Mouse (Mus musculus) left cerebral cortex, postnatal 14 days (tissue): ENCODE measurements around the gene Syna. TPM values are rescaled to one million over a fixed set of nuclear protein-coding genes. Genes with fewer than 3 reads are reported as not detected.

Experiments
- DNase-seq, 2 experiments: peaks; one replicate each; pipeline ENCODE4 v3.0.0; 2021 to 2022; ENCODE audit warnings: low spot score in 2 of 2, mixed read lengths in 1 of 2
- intact Hi-C: fragments of 180-260 bp; cut with DNase I; formaldehyde crosslinking; loops from one replicate; pipeline ENCODE4 v1.15.1; 2025
- long read RNA-seq, 2 experiments: library from polyadenylated mRNA; stranded (forward); transcript quantifications; one replicate each; pipeline ENCODE4 v2.0.0; 2021
- total RNA-seq, 2 experiments: library from RNA; stranded (reverse); gene quantifications; 2 replicates each; pipeline ENCODE4 v1.2.3; 2021

The Syna gene
- total RNA-seq: under 1 TPM in 1 of 2 experiments, not detected in 1; 0.32 TPM
- long read RNA-seq, experiment 1: 0 reads
- long read RNA-seq, experiment 2: 0 reads

GRCm38 (mm10) chr5:134560071-134560449, at the start of gene Syna:
TSS of gene Syna (minus strand) at chr5:134560171.
- intact Hi-C loops: no loop called here
- no peak for DNase-seq

DNA sequence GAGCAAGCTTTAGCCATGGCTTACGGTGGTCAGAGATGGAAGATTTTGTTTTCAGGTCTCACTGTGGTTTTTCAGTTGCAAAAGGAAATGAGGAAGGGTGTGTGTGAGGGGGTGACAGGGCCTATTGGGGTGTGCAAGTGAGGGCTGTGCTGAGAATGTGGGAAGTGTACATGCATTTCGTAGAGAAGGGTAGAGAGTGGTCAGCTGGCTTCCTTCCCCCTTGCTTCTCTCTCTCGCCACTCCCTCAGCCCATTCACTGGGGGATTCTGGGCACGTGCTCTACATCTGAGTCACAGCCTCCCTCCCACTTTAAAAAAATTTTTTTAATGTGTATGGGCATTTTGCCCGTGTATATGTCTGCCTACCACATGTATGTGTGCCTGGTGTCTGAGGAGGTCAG, 47.1 kb upstream of the Syna start:
- DNase-seq: no peak
- intact Hi-C loops: no loop called here

DNA sequence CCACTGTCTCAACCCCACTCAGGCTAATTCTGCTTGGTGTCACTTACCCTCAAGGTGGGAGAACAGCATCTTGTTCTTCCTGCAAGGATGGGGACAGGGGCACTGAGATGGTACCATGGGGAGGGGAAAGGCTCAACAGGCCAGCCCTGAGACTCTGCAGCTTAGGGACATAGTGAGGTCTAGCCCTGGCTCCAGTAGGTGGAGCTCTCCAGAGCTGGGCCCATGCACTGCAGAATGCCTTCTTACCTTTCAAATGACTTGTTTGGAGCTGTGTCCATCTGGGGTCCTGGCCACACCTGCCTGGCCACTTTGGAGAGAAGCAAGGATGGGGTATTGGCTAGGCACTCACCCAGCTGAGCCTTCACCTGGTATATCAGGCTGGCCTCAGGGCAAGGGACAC, 46.3 kb upstream of the Syna start:
- DNase-seq: no peak
- intact Hi-C loops: no loop called here

GRCm38 (mm10) chr5:134604376-134604775, 44.4 kb upstream of the Syna start:
- intact Hi-C loops: no loop called here

DNA sequence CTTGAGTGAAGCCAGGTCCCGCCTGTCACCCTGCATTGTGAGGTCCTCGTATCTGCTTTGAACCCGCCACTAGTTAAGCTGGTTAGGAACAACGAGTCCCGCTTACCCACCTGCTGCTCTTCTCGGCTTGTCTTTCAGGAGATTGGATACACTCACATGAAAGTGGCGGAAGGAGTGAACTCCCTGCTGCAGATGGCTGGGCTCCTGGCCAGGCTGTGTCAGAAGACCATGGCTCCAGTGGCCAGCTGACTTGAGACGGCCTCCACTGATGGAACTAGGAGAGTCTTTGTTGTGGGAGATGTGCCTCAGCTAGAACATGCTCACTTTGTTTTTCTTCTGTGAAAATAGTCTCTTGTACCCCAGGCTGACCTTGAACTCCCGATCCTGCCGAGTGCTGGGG, 37.7 kb upstream of the Syna start:
- intact Hi-C loops: no loop called here
- no peak for DNase-seq

More at GRCm38 (mm10) chr5:134604376-134604775, 44.4 kb upstream of the Syna start:
- no peak for DNase-seq

- intact Hi-C loops: no loop called here
- DNase-seq: no peak
Observed at GRCm38 (mm10) chr5:134593093-134593492, 33.1 kb upstream of the Syna start.

DNA sequence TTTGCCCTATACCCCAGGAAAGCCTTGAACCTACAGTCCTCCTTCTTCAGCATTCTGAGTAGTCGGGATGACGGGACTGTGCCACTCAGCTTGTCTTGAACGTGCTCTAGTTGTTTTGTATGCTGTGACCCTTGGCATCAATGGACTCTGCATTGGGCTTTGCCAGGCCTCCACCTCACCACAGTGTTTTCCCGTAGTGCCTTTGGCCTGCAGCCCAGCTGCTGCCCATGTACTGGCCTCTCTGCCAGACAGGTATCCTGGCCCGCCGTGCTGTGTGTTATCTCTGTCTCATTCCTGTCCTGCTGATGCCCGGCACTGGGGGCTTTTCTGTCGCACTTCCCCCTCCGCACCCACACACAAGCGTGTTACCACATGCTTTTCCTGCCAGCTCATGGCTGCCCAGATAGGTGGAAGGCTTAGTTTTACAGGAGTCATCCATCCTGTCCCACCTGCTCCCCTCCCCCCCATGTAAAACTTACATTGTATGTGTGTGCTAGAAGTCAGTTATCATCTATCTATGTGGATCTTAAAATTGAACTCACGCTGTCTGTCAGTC, 32.1 kb upstream of the Syna start:
- intact Hi-C loops: no loop called here
- no peak for DNase-seq

GRCm38 (mm10) chr5:134589900-134590299, 29.9 kb upstream of the Syna start:
- intact Hi-C loops: no loop called here
- no peak for DNase-seq

GRCm38 (mm10) chr5:134584798-134585197, 24.8 kb upstream of the Syna start:
- intact Hi-C loops: loop anchor here (5.0 kb wide), 1 partner anchor 77 kb away; no protein-coding TSS in a partner anchor
- no peak for DNase-seq

DNA sequence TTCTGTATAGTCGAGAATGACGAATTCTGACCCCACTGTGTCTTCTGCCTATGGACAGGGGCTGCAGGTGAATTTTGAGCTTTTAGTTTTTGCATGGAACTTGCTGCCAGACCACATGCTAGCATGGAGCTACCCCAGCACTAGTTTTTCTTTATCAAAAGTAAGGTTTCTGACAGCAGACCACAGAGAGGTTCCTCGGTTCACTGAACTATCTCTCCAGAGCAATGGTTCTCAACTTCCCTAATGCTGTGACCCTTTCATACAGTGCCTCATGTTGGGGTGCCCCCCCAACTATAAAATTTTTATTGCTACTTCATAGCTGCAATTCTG, 23.9 kb upstream of the Syna start:
- no peak for DNase-seq
- intact Hi-C loops: loop anchor here (2.0 to 5.0 kb wide), 2 partner anchors 77 to 89 kb away; no protein-coding TSS in a partner anchor

- intact Hi-C loops: loop anchor here (2.0 to 5.0 kb wide), 2 partner anchors 76 to 88 kb away; no protein-coding TSS in a partner anchor
- DNase-seq: no peak
Observed at GRCm38 (mm10) chr5:134583006-134583883, 23.3 kb upstream of the Syna start.

GRCm38 (mm10) chr5:134582221-134582907, 22.4 kb upstream of the Syna start:
- DNase-seq: peak; percentile 96 to 99
- intact Hi-C loops: loop anchor here (2.0 to 5.0 kb wide), 2 partner anchors 75 to 88 kb away; no protein-coding TSS in a partner anchor

DNA sequence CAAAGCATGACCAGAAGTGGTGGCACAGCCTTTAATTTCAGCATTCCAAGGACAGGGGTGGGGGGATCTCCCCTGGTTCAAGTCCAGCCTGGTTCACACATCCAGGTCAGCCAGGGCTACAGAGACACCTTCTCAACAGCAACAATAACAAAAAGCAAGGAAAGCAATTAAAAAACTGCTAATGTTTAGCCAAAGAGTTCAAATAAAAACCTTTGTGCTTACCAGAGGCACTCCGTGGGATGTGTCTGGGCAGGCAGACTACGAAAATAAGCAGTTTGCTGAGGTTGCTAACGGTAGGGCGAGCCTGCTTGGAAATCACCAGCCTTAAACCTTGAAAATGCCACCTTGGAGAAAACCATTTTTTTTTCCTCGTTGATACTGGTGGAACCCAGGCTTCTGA, 21.2 kb upstream of the Syna start, which contains the start of gene Rfc2:
Gene Rfc2, plus strand, starts transcription at position 221 of the 400 bp plus-strand sequence.
- DNase-seq: no peak
- intact Hi-C loops: loop anchor here (5.0 kb wide), 1 partner anchor 74 kb away; no protein-coding TSS in a partner anchor

DNA sequence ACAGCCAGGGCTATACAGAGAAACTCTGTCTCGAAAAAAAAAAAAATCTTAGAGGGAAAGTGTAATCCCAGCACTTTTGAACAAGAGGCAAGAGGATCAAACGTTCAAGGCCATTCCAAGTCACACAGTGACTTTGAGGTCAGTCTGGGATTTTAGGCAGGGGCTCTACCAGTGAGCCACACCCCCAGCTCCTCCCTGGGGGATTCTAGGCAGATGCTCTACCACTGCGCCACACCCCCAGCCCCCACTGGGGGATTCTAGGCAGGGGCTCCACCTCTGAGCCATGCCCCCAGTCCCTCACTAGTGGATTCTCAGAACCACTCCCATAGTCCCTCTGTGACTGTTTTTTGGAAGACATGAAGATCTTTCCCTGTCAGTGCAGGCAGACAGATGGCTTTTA, 19.2 kb upstream of the Syna start:
- DNase-seq: no peak
- intact Hi-C loops: no loop called here

- intact Hi-C loops: no loop called here
Observed at GRCm38 (mm10) chr5:134577534-134577933, 17.6 kb upstream of the Syna start.

GRCm38 (mm10) chr5:134576517-134577220, 16.7 kb upstream of the Syna start:
- intact Hi-C loops: no loop called here
- no peak for DNase-seq

More at GRCm38 (mm10) chr5:134577534-134577933, 17.6 kb upstream of the Syna start:
- no peak for DNase-seq

DNA sequence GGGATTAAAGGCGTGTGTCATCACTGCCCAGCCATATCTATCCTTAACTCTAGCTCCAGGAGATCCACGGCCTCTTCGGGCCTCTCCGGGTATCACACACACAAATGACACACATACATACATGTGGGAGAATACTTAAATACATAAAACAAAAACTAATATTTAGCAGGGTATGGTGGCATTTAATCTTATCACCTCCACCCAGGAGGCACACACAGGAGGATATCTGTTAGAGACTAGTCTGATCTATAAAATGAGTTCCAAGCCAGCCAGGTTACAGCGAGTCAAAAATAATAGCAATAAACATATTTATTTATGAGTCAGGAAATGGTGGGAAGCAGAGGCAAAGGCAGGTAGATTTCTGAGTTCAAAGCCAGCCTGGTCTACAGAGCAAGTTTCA, 15.9 kb upstream of the Syna start:
- intact Hi-C loops: no loop called here
- DNase-seq: no peak

- intact Hi-C loops: no loop called here
- no peak for DNase-seq
Observed at GRCm38 (mm10) chr5:134572508-134573214, 12.7 kb upstream of the Syna start.
